Mouse (Mus musculus) CD8-positive naive resting alpha-beta T cell, adult 2 months (primary cell): ENCODE measurements around the gene Aldh3b1.
A peak's percentile ranks its signal among the peaks of the same experiment; 100 is the strongest.
"Not testable (repeated sequence)": the region's sequence is repeated elsewhere in the genome, so short reads cannot be mapped to it uniquely, and the experiment has no call there.

ENCODE experiments used
- DNase-seq, 2 experiments: peaks; one replicate each; pipeline ENCODE4 v3.0.0; 2022; ENCODE audit warnings: low read depth in 2 of 2, low spot score in 2 of 2

Gene Aldh3b1

DNA sequence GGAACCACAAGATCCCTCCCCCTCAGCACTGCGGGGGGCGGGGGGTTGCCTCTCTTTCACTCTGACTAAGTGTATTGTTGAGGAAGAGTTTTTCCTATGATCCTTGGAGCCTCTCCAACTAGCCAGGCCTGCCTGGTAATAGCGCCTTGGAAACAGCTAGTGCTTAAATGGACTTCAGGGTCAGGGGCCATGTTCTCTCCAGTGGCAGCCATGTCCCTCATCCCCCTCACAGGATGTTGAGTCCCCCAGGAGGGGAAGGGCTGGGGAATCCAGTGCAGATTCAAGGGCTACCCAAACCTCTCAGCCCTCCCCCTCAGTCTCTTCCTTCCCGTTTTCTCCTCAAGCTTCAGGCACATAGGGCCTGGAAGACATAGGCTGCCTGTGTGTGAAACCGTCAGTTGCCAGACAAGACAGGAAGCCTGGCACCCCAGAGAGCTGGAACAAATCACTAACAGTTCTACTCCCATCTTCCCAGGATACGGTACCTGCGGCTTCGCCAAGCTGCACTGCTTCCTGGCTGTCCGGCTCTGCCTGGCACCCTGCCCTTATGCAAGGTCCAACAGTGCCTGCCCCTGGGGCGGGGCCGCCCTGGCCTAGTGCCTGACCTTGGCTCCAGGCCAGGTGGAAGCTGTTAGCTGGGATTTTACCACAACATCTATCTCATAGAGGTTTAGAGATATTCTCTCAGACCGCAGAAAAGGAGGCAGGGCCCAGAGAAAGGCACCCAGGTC lies at the start of gene Aldh3b1:
Aldh3b1 (minus strand) TSS at position 598 of the 731 bp plus-strand sequence.
- DNase-seq, result no peak

DNA sequence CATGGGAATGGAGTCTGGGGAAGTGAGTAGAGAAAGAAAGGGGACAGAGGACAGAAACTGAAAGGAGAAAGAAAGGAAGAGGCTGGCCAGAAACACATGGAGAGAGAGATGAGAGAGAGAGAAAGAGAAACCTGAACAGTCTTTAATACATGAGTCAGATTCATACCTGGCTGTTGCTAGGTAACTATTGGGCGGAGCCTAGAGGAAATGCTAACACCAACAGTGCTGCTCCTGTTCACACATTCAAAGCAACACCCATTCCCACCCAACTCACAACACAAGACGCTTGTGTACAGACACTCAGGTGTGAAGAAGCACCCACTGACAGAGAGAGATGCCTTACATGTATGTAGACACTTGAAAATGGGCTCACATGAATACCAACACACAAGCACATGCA lies 46.3 kb upstream of the Aldh3b1 start:
- no peak for DNase-seq

DNA sequence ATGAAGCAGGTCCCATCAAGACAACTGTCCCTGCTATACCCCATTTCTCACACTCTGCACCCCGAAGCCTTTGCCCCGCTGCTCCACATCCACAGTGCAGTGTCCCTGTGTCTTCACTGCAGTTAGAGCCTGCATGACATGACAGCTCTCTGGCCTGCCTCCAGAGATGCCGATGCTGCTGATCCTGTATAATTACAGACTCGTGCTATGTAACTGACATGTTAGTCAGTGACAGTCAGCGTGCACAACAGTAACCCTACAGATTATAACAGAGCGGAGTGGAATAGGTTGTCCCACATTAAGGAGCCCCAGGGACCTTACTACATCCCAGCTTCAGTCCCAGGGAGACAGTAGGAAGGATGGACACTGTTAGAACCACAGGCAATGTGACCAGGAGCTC lies 45.0 kb upstream of the Aldh3b1 start:
- not testable (repeated sequence) for DNase-seq

DNA sequence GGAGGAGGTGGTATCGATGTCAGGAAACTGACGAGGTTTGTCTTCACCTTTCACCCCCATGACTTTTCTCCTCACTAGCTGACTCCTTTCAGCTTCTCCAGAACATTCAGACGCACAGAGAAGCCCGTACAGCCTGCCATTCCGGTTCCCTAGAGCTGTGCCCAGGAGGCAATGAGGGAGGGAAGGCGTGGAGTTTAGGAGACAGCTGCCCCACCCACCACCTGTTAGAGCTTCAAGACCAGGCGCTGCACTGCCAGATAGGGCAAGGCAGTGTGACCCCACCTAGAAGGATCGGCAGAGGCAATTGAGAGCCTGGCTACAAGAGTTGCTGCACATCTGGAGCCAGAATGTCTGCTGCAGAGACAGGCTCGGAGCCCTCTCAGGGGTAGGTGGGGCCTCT lies 42.6 kb upstream of the Aldh3b1 start, which contains the start of gene Aldh3b2:
Aldh3b2 (plus strand) TSS at position 100 of the 400 bp plus-strand sequence.
- no peak for DNase-seq

DNA sequence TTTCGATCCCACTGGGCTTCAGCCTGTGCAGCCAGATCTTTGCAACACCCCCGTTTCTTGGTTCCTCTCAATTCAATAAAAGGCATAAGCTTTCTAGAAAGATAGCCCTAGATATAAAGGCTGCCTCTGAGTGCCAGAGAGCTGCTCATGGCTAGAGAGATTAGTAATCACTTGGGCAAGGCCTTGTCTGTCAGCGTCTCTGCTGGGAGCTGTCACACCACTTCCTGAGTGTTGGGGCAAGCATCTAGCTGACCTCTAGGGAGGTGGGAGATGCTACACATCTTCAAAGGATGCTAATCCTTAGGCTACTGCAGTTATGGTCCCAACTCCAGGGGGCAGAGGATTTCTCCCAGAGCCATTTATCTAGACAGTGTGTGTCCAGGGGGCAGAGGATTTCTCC lies 37.6 kb upstream of the Aldh3b1 start:
- no peak for DNase-seq

DNA sequence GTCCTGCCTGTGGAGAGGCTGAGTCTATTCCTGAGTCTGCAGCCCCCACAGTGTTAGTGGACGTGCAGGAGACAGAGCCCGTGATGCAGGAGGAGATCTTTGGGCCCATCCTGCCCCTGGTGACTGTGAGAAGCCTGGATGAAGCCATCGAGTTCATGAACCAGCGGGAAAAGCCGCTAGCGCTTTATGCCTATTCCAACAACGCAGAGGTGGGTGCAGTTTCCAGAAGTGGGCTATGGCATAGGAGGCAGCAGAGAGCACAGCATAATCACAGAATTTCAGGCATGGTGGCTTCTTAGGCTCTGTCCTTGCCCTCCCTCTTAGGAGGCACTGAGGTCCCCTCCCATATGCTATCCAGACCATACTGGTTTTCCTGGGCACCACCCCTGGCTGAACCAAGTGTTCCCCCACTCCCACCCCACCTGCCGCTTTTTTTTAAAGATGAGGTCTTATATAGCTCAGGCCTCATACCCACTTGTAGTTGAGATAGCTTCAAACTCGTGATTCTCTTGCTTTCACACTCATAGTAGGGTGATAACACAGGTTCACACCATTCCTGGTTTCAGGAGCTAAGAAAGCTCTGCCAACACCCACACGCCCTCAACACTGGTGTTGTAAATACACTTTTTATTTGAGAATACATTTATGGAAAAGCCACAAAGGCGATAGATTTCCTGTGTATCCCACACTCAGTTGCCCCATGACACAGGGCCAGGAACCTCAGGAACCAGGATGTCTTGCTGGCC lies 36.9 kb upstream of the Aldh3b1 start:
- DNase-seq, result no peak

DNA sequence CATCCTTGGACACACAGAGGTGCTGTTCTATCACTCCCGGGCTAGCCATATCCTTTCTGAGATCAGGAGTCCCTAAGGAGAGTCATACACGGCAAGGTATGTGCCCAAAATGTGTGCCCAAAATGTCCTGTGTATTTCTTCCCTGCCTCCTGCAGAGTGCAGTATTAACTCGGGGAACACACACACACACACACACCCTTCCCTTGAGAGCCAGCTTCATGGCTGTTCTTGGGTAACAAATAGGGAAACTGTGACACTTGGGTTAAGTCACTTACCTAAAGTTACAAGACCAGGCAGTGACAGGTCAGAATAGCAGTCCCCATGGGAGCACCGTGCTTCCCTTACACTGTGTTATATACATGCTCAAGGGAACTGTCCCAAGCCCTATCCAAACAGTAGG lies 34.4 kb upstream of the Aldh3b1 start:
- DNase-seq, result no peak

DNA sequence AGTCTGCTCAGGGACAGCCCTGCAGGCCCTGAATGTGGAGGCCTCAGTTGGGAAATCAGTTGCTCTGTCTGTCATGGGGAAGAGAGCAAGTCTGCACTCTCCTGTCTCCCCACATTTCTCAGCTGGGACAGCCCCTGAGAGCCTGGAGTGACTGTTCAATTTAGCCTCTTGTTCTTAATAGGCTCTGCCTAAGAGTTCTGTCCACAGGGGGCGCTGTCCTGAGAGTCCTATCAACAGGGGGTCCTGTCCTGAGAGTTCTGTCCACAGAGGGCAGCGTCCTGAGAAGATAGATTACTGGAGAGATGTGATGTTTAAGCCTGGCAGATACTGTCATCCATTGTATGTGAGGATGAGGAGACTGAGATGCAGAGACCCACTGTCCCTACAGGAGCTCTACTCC lies 32.9 kb upstream of the Aldh3b1 start:
- DNase-seq, result no peak

DNA sequence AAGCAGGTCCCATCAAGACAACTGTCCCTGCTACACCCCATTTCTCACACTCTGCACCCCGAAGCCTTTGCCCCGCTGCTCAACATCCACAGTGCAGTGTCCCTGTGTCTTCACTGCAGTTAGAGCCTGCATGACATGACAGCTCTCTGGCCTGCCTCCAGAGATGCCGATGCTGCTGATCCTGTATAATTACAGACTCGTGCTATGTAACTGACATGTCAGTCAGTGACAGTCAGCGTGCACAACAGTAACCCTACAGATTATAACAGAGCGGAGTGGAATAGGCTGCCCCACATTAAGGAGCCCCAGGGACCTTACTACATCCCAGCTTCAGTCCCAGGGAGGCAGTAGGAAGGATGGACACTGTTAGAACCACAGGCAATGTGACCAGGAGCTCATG lies 32.2 kb upstream of the Aldh3b1 start:
- DNase-seq, result not testable (repeated sequence)

DNA sequence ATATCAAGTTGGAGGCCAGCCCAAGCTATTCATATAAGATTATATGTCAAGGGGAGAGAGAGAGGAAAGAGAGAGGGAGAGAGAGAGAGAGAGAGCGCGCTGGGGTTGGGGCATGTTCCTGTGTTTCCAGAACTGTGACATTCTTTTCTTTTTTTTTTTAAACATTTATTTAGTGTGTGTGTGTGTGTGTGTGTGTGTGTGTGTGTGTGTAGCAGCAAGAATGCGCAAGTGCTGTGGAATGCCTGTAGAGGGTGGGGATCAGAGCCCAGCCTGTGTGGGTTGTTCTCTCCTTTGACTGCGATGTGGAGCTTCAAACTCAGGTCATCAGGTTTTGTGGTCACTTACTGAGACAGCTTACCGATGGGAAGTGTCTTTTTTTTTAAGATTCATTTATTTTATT lies 30.6 kb upstream of the Aldh3b1 start:
- no peak for DNase-seq

DNA sequence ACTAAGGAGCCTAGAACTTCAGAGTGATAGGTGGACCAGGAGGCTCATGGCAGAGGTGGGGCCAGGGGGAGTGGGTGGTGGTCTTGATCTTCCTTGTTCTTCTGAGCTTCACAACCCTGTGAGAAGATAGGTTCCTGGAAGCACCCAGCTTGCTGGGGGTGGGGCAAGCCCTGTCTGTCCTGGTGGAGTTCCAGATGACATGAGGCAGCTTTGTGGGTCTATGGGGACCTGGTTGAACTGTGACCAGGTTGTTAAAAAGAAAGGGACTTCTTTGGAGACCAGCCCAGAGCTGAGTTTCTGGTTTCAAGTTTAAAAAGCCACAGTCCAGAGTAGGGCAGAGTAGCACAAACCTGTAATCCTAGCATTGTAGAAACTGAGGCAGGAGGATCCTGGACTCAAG lies 29.4 kb upstream of the Aldh3b1 start:
- DNase-seq, result no peak

DNA sequence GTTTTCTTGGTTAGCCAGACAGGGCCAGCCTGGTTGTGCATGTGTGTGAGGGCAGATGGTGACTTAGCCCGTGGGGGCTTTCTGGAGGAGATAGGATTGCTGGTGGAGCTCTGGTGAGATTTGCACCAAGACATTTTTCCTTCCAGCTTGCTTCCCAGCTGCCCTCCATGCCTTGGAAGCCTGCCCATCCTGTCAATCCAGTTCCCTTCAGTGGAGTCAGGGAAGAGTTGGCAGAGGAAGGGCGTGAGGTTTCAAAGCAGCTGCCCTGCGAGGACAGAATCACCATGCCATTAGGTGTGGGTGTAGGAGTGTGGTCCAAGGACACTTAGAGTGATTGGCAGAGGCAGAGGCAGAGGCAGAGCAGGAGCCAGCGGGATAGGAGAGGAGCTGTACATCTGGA lies 28.9 kb upstream of the Aldh3b1 start, which contains the start of gene Aldh3b3:
Aldh3b3 (plus strand) TSS at position 176 of the 400 bp plus-strand sequence.
- no peak for DNase-seq

DNA sequence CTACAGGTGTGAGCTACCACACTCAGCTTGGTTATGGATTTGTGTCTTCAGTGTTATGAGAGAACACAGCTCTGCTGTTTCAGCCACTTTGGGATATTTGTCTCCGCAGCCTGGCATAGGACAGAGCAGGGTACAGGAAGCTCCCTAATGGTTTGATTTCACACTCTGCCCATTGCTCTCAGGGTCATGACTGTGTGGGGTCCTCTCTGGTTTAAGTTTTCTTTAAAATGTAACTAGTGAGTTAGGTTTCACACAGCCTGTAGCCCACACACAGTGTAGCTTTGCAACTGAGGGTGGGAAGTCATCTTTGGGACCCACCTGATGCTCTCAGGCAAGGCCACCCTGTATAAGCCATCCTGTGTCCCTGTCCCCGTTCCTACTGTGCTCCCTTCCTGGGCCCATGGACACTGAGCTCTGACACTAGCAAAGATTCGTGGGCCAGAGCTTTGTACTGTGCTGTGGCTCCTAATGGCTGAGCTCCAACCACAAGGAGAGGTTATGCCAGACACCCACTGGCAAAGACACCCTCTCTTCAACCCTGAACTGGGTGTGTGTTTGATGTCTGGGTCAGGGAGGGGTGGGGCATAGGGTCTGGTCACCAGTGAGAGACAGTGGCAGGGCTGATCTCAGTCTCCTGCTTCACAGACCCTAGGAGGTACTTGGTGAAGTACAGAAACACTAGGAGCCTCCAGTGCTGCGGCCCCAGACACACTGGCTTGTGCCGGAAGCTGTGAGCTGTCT lies 27.9 kb upstream of the Aldh3b1 start:
- not testable (repeated sequence) for DNase-seq

DNA sequence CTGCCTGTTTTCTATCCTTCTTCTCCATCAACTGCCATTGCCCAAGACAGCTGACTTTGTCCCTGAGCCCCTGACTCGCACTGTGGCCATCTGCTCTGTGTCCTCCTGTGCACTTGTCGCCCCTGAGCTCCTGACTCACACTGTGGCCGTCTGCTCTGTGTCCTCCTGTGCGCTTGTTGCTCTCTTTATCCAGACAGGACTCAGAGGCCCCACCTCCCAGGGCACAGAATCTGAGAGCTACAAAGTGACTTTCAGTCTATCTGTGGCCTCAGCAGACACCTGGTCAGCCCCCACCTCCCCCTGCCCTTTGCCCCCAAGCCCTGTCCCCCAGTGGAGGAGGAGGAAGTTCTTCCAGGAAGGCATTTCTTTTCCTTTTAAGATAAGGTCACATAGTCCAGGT lies 26.2 kb upstream of the Aldh3b1 start:
- DNase-seq, result no peak

DNA sequence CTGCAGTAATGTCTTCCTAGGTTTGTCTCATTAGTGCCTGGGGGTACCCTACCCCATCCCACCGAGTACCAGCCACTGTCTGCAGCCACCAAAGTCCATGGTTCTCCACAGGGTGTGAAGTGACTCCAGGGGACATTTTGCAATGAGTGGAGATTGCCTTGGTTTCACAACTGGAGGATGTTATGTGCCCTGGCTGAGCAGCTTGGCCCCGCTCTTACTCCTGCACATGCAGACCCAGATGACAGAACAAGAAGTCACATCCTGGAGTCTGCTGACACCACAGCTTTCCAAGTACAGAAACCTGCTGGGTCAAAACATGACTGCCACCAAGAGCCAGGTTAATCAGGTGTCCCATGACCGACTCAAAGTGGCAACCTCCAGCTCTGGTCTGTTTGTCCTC lies 25.4 kb upstream of the Aldh3b1 start:
- no peak for DNase-seq

DNA sequence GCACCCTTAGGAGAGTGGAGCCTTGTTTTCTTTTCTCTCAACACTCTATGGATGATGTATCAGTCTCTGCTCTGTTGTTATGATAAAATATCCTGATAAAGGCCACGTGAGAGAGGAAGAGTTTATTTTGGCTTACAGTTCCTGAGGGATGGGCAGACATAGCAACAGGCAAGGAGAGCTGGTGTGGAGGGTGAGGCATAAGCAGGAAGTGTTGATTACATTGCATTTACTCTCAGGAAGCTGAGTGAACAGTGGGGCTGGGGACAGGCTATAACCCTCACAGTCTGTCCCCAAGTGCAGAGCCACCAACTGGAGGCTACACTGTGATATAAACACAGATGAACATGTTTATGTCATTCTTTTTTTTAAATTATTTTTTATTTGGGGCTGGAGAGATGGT lies 22.5 kb upstream of the Aldh3b1 start:
- no peak for DNase-seq

DNA sequence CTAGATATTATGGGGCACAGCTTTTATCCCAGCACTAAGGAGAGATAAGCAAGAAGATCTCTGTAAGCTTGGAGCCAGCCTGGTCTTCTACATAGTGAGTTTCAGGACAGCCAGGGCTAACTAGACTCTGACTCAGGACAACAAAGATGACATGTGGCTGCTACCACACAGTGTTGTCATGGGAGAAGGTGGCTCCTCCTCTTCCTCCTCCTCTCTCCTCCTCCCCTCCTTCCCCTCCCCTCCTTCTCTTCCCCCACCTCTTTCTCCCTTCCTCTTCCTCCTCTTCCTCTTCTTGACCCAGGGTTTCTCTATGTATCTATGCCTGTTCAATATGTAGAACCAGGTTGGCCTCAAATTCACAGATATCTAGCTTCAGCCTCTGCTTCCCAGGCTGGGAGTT lies 21.9 kb upstream of the Aldh3b1 start:
- no peak for DNase-seq

DNA sequence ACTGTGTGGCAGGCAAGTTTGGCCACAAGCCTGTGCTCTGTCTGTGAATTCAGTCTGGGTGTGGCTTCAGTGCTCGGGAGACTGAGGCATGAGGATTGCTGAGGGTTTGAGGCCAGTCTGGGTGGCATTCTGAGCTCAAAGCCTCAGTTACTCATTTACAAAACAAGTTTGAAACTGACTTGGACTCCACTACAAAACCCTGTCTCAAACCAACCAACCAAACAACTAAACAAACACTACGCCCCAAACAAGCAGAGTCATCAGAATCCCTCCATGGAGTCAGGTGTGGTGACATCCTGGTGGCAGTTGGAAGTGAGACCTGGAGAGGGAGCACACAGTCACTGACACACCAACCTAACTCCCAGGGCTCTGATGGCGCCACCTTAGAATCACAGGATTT lies 20.7 kb upstream of the Aldh3b1 start:
- DNase-seq, result no peak

DNA sequence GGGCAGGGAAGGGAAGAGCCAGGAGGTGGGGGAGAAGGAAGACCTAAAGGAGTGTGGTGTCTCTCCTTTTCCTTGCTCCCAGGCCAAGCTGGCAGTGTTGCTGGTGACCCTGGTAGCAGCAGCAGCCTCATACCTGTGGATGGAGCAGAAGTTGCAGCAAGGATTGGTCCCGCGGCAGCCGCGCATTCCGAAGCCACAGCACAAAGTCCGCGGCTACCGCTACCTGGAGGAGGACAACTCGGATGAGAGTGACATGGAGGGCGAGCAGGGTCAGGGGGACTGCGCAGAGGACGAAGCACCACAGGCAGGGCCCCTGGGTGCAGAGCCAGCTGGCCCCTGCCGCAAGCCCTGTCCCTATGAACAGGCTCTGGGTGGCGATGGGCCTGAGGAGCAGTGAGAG lies 18.9 kb upstream of the Aldh3b1 start:
- DNase-seq, result no peak

DNA sequence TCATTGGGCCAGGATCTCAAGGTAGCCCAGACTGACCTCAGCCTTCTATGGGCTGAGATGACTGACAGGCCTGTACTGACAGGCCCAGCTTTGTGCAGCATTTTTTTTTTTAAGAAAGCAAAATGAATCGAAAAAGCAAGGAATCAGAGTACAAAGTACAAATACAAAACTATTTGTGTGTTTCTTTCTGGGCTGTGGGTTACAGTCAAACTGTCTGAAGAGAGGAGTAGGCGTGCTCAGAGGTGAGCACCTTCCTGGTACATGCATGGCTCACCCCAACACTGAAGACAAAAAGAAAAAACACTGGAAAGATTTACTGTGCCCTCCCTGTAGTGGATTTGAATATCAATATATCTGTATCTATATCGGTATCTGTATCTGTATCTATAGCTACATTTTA lies 18.2 kb upstream of the Aldh3b1 start:
- no peak for DNase-seq

DNA sequence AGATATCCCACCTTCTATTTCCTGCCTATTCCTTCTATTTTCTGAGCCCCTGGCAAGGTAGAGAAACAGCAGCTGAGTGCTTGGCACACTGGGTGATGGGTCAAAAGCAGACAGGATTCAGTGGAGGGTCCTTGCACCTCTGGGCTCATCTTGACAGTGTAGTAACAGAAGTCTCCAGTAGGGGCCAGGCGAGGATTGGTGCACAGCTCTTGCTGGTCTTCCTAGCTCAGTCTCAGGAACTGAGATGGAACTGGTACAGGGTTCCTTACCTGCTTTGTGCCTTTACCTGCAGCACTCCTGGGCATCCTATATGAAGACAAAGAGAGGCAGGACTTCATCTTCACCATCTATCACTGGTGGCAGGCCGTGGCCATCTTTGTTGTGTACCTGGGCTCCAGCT lies 17.1 kb upstream of the Aldh3b1 start:
- peak; percentile 54 to 65 for DNase-seq
